ENCODE assay signal across 8 mouse cellular contexts in genomic region chr9:31463692-31464474, GRCm38 (mm10). TPM values are rescaled to one million over a fixed set of nuclear protein-coding genes. Genes with fewer than 3 reads are reported as not detected.
DNase-seq lines count a peak whose midpoint lies in the region; ATAC-seq lines count a peak whose summit lies in the region.

TSS of gene Tmem45b (minus strand) at chr9:31464462.

- ATAC-seq in hindbrain, embryonic 15.5 days (ENCODE audit: low FRiP score, low read depth), result peak; percentile 19; the same call in 1 of the 2 replicates
- no peak for ATAC-seq in limb, embryonic 15.5 days (ENCODE audit: insufficient number of reproducible peaks, low FRiP score, low TSS enrichment, low read depth)

- H3K4me1 ChIP-seq in hindbrain, embryonic 15.5 days (replicated peaks), result peaks cover 5% of the 10 kb centered on the region
- H3K4me1 ChIP-seq in limb, embryonic 15.5 days, result peaks cover 9% of the 10 kb centered on the region

- no peak within 1 kb of the TSS for H3K9ac ChIP-seq in hindbrain, embryonic 15.5 days
- no peak within 1 kb of the TSS for H3K9ac ChIP-seq in limb, embryonic 15.5 days

- H3K27me3 ChIP-seq in hindbrain, embryonic 15.5 days, result peaks cover 24% of the 10 kb centered on the region
- peaks cover 25% of the 10 kb centered on the region for H3K27me3 ChIP-seq in limb, embryonic 15.5 days

- H3K4me3 ChIP-seq in hindbrain, embryonic 15.5 days, result peak within 1 kb of the TSS; percentile 13
- peak within 1 kb of the TSS; percentile 17; the same call in 1 of the 2 replicates for H3K4me3 ChIP-seq in limb, embryonic 15.5 days

- H3K9me3 ChIP-seq in hindbrain, embryonic 15.5 days, result no peaks in the 10 kb centered on the region
- no peaks in the 10 kb centered on the region for H3K9me3 ChIP-seq in limb, embryonic 15.5 days

- no peak within 1 kb of the TSS for H3K27ac ChIP-seq in hindbrain, embryonic 15.5 days (replicated peaks)
- no peak within 1 kb of the TSS for H3K27ac ChIP-seq in limb, embryonic 15.5 days

- peak; percentile 8 to 14 for DNase-seq in cerebellum, postnatal 10 days
- DNase-seq in cerebellum, adult 18-20 months, result no peak
- DNase-seq in adrenal gland, postnatal 10 days, result peak; percentile 26
- no peak for DNase-seq in layer of hippocampus, adult 8-10 months (ENCODE audit: low spot score in 2 of 2)
- no peak for DNase-seq in layer of hippocampus, adult 9-11 months
- no peak for DNase-seq in adipocyte (ENCODE audit: low spot score)

- H3K36me3 ChIP-seq in hindbrain, embryonic 15.5 days, result no peaks in the 10 kb centered on the region
- H3K36me3 ChIP-seq in limb, embryonic 15.5 days, result no peaks in the 10 kb centered on the region

- peak within 1 kb of the TSS; percentile 46 for H3K4me2 ChIP-seq in hindbrain, embryonic 15.5 days
- peak within 1 kb of the TSS; percentile 17 for H3K4me2 ChIP-seq in limb, embryonic 15.5 days

- WGBS in hindbrain, embryonic 15.5 days, result 8% methylated on average over 33 of the region's 33 CpGs
- 5% methylated on average over 33 of the region's 33 CpGs for WGBS in limb, embryonic 15.5 days

RNA-seq across cellular contexts. Expression of gene Tmem45b, which starts in this region (rescaled TPM):
- 10 to 100 TPM; 21.0 to 36.7 TPM for total RNA-seq in adrenal gland, postnatal 10 days (2021)
- 0.22 TPM in 1 of 2 replicates, not detected in the other for polyA plus RNA-seq in hindbrain, embryonic 15.5 days (2015; fragmentation: Nextera tagmentation; extraction: Ambion mirVana)
- 0.31 TPM in 1 of 2 replicates, not detected in the other for polyA plus RNA-seq in limb, embryonic 15.5 days (2015; fragmentation: Nextera tagmentation; extraction: Ambion mirVana)
- not detected for total RNA-seq in layer of hippocampus, adult 8-10 months (2022)

Comparison
In these comparisons a context has a peak if more than half of its experiments do, and no peak if none do; other contexts are left out.
1. RNA of gene Tmem45b (total RNA-seq): 21.0 to 36.7 TPM in adrenal gland, postnatal 10 days; not detected in layer of hippocampus, adult 8-10 months; every median in the first group is over 10 times any median in the second.
2. DNase-seq: peak in cerebellum, postnatal 10 days (2 of 2) and adrenal gland, postnatal 10 days (single experiment); none in cerebellum, adult 18-20 months (0 of 2), layer of hippocampus, adult 8-10 months (0 of 2), layer of hippocampus, adult 9-11 months (single experiment) and adipocyte (single experiment).
3. Peak in ATAC-seq, H3K4me3 ChIP-seq and H3K4me2 ChIP-seq in hindbrain, embryonic 15.5 days; RNA of the gene not detected or under 1 TPM.